Mouse (Mus musculus) liver, postnatal 0 days (tissue): Measurements from ENCODE around the gene Bfar. TPM values are rescaled to one million over a fixed set of nuclear protein-coding genes. Genes with fewer than 3 reads are reported as not detected.
"Not testable (repeated sequence)": the region's sequence is repeated elsewhere in the genome, so short reads cannot be mapped to it uniquely, and the experiment has no call there.

Source experiments
- ATAC-seq: fragments of 200-750 bp; cut with Nextera tagmentation; 2 replicates; pipeline ENCODE4 v1.8.0; 2017; ENCODE audit warnings: mild to moderate bottlenecking, moderate library complexity
- DNase-seq: peaks from one replicate; pipeline ENCODE4 v3.0.0-alpha.2; 2016
- H3K27ac ChIP-seq: fragments of 300-500 bp; sonication (generic); 2 replicates; pipeline ENCODE4 v1.5.1; 2014; ENCODE audit warnings: antibody characterized with exemption, moderate library complexity, mild to moderate bottlenecking, low read depth
- H3K27me3 ChIP-seq: fragments of 300-500 bp; sonication (generic); 2 replicates; pipeline ENCODE4 v1.6.1; 2014; ENCODE audit warnings: low read length, control low read depth, mixed read lengths; ENCODE audit not compliant: insufficient read depth
- H3K36me3 ChIP-seq: fragments of 300-500 bp; sonication (generic); replicated peaks from 2 replicates; pipeline ENCODE4 v1.6.1; 2014; ENCODE audit warnings: mild to moderate bottlenecking, control low read depth, low read length, moderate library complexity, mixed read lengths; ENCODE audit not compliant: insufficient read depth
- H3K4me1 ChIP-seq: fragments of 300-500 bp; sonication (generic); 2 replicates; pipeline ENCODE4 v1.6.1; 2014; ENCODE audit warnings: antibody characterized with exemption, mild to moderate bottlenecking, control low read depth; ENCODE audit not compliant: insufficient read depth
- H3K4me2 ChIP-seq: fragments of 300-500 bp; sonication (generic); 2 replicates; pipeline ENCODE4 v1.6.1; 2014; ENCODE audit warnings: low read depth, mild to moderate bottlenecking, low read length, moderate library complexity, mixed read lengths
- H3K4me3 ChIP-seq: fragments of 300-500 bp; sonication (generic); 2 replicates; pipeline ENCODE4 v1.5.1; 2014; ENCODE audit warnings: low read depth, low read length
- H3K9ac ChIP-seq: fragments of 300-500 bp; sonication (generic); replicated peaks from 2 replicates; pipeline ENCODE4 v1.6.1; 2014; ENCODE audit warnings: mild to moderate bottlenecking, moderate library complexity
- H3K9me3 ChIP-seq: fragments of 300-500 bp; sonication (generic); 2 replicates; pipeline ENCODE4 v1.6.1; 2016; ENCODE audit warnings: mild to moderate bottlenecking, control low read depth, low read length, mixed read lengths
- CTCF ChIP-seq: sonication (generic); IDR thresholded peaks from 2 replicates; pipeline ENCODE4 v1.5.1; 2016; ENCODE audit warnings: antibody characterized with exemption, low read depth
- EP300 ChIP-seq: IDR thresholded peaks from 2 replicates; pipeline ENCODE4 v1.6.1; 2016; ENCODE audit warnings: antibody characterized with exemption, low read depth, mild to moderate bottlenecking
- WGBS: fragments of 180-500 bp; shearing (Covaris S2); extraction: QIAGEN DNeasy Blood & Tissue Kit; methylation state at CpG from one replicate; pipeline ENCODE4 v1.1.7; 2014; ENCODE audit not compliant: insufficient replicate concordance; 5-methylcytosine and 5-hydroxymethylcytosine counted together
- polyA plus RNA-seq: library from polyadenylated mRNA; unstranded; fragments of >200 nt; fragmentation: Nextera tagmentation; extraction: Ambion mirVana; gene quantifications from 2 replicates; pipeline ENCODE4 v1.2.1, GENCODE M21; 2015

The Bfar gene
- polyA plus RNA-seq, 1 experiment from 2014 or later = 23.1 TPM

DNA sequence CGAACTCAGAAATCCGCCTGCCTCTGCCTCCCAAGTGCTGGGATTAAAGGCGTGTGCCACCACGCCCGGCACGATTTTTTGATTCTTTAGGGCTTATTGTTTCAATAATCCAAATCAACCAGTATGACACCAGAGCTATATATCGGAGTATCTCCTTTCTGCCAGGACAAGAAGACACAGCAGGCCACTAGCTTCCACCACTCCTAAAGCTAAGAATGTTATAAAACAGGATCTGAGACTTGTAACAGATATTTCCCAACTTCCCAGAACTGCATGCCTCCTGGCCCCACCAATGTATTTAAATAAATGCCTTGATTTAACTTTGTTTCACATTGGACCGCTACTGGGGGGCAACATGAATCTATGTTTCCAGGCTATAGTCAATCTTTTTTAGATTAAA lies 76.0 kb downstream of the Bfar start:
- 83% methylated on average over 8 of the region's 8 CpGs for WGBS
- Histone ChIP-seq H3K36me3 (no peaks in the 10 kb centered on the region), H3K9me3 (no peaks in the 10 kb centered on the region), H3K27ac (no peak overlapping the region), H3K27me3 (no peaks in the 10 kb centered on the region), H3K4me3 (no peak overlapping the region), H3K4me2 (no peak overlapping the region), H3K9ac (no peak overlapping the region), H3K4me1 (no peaks in the 10 kb centered on the region)
- no peak for ATAC-seq
- TF ChIP-seq EP300 = no peak
- TF ChIP-seq CTCF = no peak
- no peak for DNase-seq

DNA sequence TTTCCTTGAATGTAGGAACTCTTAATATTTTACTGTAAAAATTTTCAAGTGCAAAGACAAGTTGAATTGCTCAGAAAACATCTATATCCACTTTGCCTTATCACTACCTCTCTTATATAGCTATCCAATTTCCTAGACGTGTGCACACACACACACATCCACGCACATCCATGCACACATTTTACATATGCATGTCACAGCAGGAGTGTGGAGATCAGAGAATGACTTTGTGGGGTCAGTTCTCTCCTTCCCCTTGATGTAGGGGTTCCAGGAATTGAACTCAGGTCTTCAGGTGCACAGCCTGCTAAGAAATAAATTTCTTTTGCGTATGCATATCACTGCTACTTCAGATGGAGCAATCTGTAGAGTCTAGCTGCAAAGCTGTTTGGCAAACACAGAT lies 76.5 kb downstream of the Bfar start:
- DNase-seq (no peak), ATAC-seq (no peak)
- Histone ChIP-seq H3K36me3 (no peaks in the 10 kb centered on the region), H3K4me1 (no peaks in the 10 kb centered on the region), H3K27ac (no peak overlapping the region), H3K9me3 (no peaks in the 10 kb centered on the region), H3K27me3 (no peaks in the 10 kb centered on the region), H3K4me2 (no peak overlapping the region), H3K4me3 (no peak overlapping the region), H3K9ac (no peak overlapping the region)
- WGBS = 60% methylated on average over 3 of the region's 3 CpGs
- no peak for TF ChIP-seq EP300
- no peak for TF ChIP-seq CTCF

DNA sequence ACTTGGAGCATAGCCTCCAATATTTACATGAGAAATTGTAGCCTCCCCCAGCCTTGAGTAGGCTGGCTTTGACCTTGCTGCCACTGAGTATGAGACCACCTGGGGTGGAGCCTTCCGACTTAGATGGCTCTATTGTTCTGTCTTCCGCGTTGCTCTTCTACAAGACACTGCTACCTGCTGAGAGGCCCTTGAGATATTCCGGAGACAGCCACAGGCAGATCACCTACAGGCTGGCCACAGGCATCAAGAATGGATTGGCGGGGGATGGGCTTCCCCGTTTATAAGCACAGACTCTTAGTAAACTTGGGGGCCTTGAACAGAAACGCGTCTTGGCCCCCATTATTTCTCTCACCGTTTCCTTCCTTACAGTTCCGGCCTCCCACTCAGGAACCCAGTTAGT lies 77.2 kb downstream of the Bfar start:
- H3K9ac ChIP-seq, H3K27ac ChIP-seq, H3K27me3 ChIP-seq, H3K4me3 ChIP-seq, DNase-seq, H3K4me2 ChIP-seq, H3K4me1 ChIP-seq, H3K36me3 ChIP-seq, ATAC-seq, H3K9me3 ChIP-seq: not testable (repeated sequence)
- WGBS = 29% methylated on average over 10 of the region's 10 CpGs

DNA sequence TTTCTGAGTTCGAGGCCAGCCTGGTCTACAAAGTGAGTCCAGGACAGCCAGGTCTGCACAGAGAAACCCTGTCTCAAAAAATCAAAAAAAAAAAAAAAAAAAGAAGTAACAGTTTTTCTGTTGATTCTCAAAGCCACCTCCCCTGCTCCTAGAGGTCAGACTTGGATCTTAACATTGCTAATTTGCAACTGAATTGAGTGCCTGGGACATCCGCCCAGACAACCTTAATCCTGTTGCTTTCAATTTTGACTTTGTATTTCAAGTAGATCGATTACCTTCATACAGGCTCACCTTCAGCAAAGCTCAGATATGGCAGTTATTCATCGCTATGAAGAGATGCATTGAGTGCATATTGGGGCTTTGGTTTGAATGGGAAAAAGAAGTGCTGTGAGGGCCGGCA lies 77.6 kb downstream of the Bfar start:
- no peaks in the 10 kb centered on the region for H3K4me1 ChIP-seq
- H3K9me3 ChIP-seq = no peaks in the 10 kb centered on the region
- H3K4me2 ChIP-seq = no peak overlapping the region
- no peak overlapping the region for H3K4me3 ChIP-seq
- ATAC-seq (no peak), DNase-seq (no peak)
- 62% methylated on average over 5 of the region's 5 CpGs for WGBS
- H3K36me3 ChIP-seq = no peaks in the 10 kb centered on the region
- H3K27me3 ChIP-seq = no peaks in the 10 kb centered on the region
- no peak overlapping the region for H3K9ac ChIP-seq
- H3K27ac ChIP-seq = no peak overlapping the region
- TF ChIP-seq EP300 = no peak
- TF ChIP-seq CTCF = no peak

DNA sequence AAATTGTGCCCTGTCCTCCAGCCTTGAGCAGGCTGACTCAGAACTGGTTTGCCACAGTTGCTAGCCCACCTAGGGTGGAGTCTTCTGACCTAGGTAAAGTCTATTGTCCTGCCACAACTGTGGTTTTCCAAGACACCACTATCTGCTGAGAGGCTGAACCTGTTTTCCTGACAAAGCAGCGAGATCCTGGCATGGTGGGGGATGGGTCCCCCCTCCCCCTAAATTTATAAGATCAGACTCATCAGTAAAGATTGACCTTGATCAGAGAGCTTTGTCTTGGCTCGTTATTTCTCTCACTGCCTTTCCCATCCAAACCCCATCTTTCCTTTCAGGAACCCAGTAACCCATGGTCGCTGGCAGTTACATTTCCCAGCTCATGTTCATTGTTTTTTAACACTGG lies 78.3 kb downstream of the Bfar start:
- no peaks in the 10 kb centered on the region for H3K27me3 ChIP-seq
- no peak overlapping the region for H3K27ac ChIP-seq
- no peak for DNase-seq
- no peaks in the 10 kb centered on the region for H3K9me3 ChIP-seq
- no peak overlapping the region for H3K4me2 ChIP-seq
- peaks cover 3% of the 10 kb centered on the region for H3K4me1 ChIP-seq
- ATAC-seq = no peak
- H3K4me3 ChIP-seq = no peak overlapping the region
- 68% methylated on average over 3 of the region's 3 CpGs for WGBS
- no peak for TF ChIP-seq EP300
- no peak for TF ChIP-seq CTCF
- H3K9ac ChIP-seq = no peak overlapping the region
- H3K36me3 ChIP-seq = no peaks in the 10 kb centered on the region

DNA sequence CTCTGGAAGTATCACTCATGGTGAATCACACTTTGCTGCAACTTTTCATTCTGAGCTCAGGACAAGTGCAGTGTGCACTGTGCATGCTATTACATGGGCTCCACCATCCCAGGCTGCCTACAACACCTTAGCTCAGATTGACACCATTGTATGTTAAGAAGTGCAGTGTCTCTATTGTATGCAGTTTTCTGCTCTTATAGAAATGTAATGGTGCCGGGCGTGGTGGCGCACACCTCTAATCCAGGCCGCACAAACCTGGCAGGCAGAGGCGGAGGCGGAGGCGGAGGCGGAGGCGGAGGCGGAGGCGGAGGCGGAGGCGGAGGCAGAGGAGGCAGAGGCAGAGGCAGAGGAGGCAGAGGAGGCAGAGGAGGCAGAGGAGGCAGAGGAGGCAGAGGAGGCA lies 79.0 kb downstream of the Bfar start:
- Histone ChIP-seq H3K4me1 (peaks cover 5% of the 10 kb centered on the region), H3K9ac (no peak overlapping the region), H3K9me3 (no peaks in the 10 kb centered on the region), H3K4me3 (no peak overlapping the region), H3K36me3 (no peaks in the 10 kb centered on the region), H3K27ac (no peak overlapping the region), H3K4me2 (no peak overlapping the region), H3K27me3 (no peaks in the 10 kb centered on the region)
- 85% methylated on average over 13 of the region's 13 CpGs for WGBS
- ATAC-seq (no peak), DNase-seq (no peak)
- TF ChIP-seq EP300 (no peak), CTCF (no peak)

Other genes starting within 250 kb of the Bfar start
- 13.6 and 13.8 TPM in 2 replicates for gene Parn, start 3.7 kb upstream of the Bfar start, polyA plus RNA-seq
- 2.2 and 2.4 TPM in 2 replicates for gene 3110001I22Rik, start 71 bp downstream of the Bfar start, polyA plus RNA-seq
- gene Pla2g10, start 59.1 kb downstream of the Bfar start, polyA plus RNA-seq = not detected in 2 replicates
- 13.9 and 15.3 TPM in 2 replicates for gene Rrn3, start 108.8 kb downstream of the Bfar start, polyA plus RNA-seq
- gene Ntan1, start 147.0 kb downstream of the Bfar start, polyA plus RNA-seq = 34.3 and 39.4 TPM in 2 replicates
- 24.7 and 27.5 TPM in 2 replicates for gene Pdxdc1, start 231.3 kb downstream of the Bfar start, polyA plus RNA-seq
- 4.9 and 5.1 TPM in 2 replicates for gene Mpv17l, start 231.3 kb downstream of the Bfar start, polyA plus RNA-seq